Mouse (Mus musculus): ENCODE data around the gene Nckap5.

GRCm38 (mm10) chr1:126658731-126659130, 171.9 kb downstream of the Nckap5 start:
- no peak for TF ChIP-seq CEBPB (IDR thresholded peaks at IDR 0.05; ENCODE audit: insufficient read depth, poor library complexity, severe bottlenecking)
- TF ChIP-seq TCF12 (IDR thresholded peaks at IDR 0.05; ENCODE audit: insufficient read depth, poor library complexity, severe bottlenecking): no peak
- TF ChIP-seq POLR2A (IDR thresholded peaks at IDR 0.05; ENCODE audit: insufficient read length, low read depth): no peak
- no peak for TF ChIP-seq USF1 (IDR thresholded peaks at IDR 0.05; ENCODE audit: low read depth)
- no peak for TF ChIP-seq MYOG (IDR thresholded peaks at IDR 0.05; ENCODE audit: control insufficient read depth in 1 of 3, insufficient read depth in 1 of 3, insufficient read length in 2 of 3, low read depth in 2 of 3)
- no peak for TF ChIP-seq REST (IDR thresholded peaks at IDR 0.05; ENCODE audit: insufficient read depth, insufficient read length)
- no peak for TF ChIP-seq MAX (IDR thresholded peaks at IDR 0.05; ENCODE audit: low read depth)
- TF ChIP-seq POLR2AphosphoS2 (IDR thresholded peaks at IDR 0.05; ENCODE audit: insufficient read length, low read depth): no peak
- no peak for TF ChIP-seq E2F4 (IDR thresholded peaks at IDR 0.05; ENCODE audit: insufficient read depth)
- TF ChIP-seq TCF3 (IDR thresholded peaks at IDR 0.05; ENCODE audit: insufficient read length, low read depth): no peak
- no peak for TF ChIP-seq SRF (IDR thresholded peaks at IDR 0.05; ENCODE audit: control insufficient read depth, insufficient read length, low read depth)
- TF ChIP-seq MYOD1 (IDR thresholded peaks at IDR 0.05; ENCODE audit: control insufficient read depth in 1 of 3, insufficient read length in 2 of 3, low read depth in 2 of 3): no peak

Data from myocyte (in vitro differentiated cells).